Mouse (Mus musculus) heart, embryonic 14.5 days (tissue): ENCODE measurements around the gene Shroom3. TPM values are rescaled to one million over a fixed set of nuclear protein-coding genes. Genes with fewer than 3 reads are reported as not detected.
A peak's percentile ranks its signal among the peaks of the same experiment; 100 is the strongest.
"Not testable (repeated sequence)": the region's sequence is repeated elsewhere in the genome, so short reads cannot be mapped to it uniquely, and the experiment has no call there.

Experiments
- ATAC-seq: fragments of 200-750 bp; cut with Nextera tagmentation; 2 replicates; pipeline ENCODE4 v1.8.0; 2017; ENCODE audit warnings: low read depth, moderate TSS enrichment; ENCODE audit not compliant: insufficient number of reproducible peaks, insufficient read depth, low FRiP score
- H3K27ac ChIP-seq, 2 experiments: fragments of 200-500 bp in 1 of 2; fragments of 300-500 bp in 1 of 2; sonication (generic) in 1 of 2; replicated peaks in 1 of 2; 2 replicates each; pipeline ENCODE4 v1.5.1; 2012 to 2014; ENCODE audit warnings: low read depth in 2 of 2, low read length in 2 of 2, control low read depth in 1 of 2, mild to moderate bottlenecking in 1 of 2, mixed read lengths in 1 of 2; ENCODE audit not compliant: control insufficient read depth in 1 of 2, insufficient read depth in 1 of 2
- H3K27me3 ChIP-seq: fragments of 300-500 bp; sonication (generic); 2 replicates; pipeline ENCODE4 v1.6.1; 2014; ENCODE audit warnings: mild to moderate bottlenecking, low read length, control low read depth; ENCODE audit not compliant: control insufficient read depth, insufficient read depth
- H3K36me3 ChIP-seq: fragments of 300-500 bp; sonication (generic); 2 replicates; pipeline ENCODE4 v1.6.1; 2014; ENCODE audit warnings: mild to moderate bottlenecking, control low read depth, low read length, mixed read lengths; ENCODE audit not compliant: control insufficient read depth, insufficient read depth
- H3K4me1 ChIP-seq, 2 experiments: fragments of 200-500 bp in 1 of 2; fragments of 300-500 bp in 1 of 2; sonication (generic) in 1 of 2; 2 replicates each; pipeline ENCODE4 v1.6.1; 2012 to 2014; ENCODE audit warnings: low read length in 2 of 2, control low read depth in 1 of 2, mixed read lengths in 1 of 2; ENCODE audit not compliant: control insufficient read depth in 2 of 2, insufficient read depth in 2 of 2
- H3K4me2 ChIP-seq: fragments of 300-500 bp; sonication (generic); 2 replicates; pipeline ENCODE4 v1.6.1; 2014; ENCODE audit warnings: mild to moderate bottlenecking, low read length
- H3K4me3 ChIP-seq, 2 experiments: fragments of 200-500 bp in 1 of 2; fragments of 300-500 bp in 1 of 2; sonication (generic) in 1 of 2; 2 replicates each; pipeline ENCODE4 v1.5.1; 2012 to 2014; ENCODE audit warnings: low read length in 2 of 2, mild to moderate bottlenecking in 2 of 2, control low read depth in 1 of 2, low read depth in 1 of 2, moderate library complexity in 1 of 2; ENCODE audit not compliant: control insufficient read depth in 1 of 2, insufficient read depth in 1 of 2
- H3K9ac ChIP-seq: fragments of 300-500 bp; sonication (generic); 2 replicates; pipeline ENCODE4 v1.6.1; 2014; ENCODE audit warnings: mild to moderate bottlenecking, low read length
- H3K9me3 ChIP-seq: fragments of 300-500 bp; sonication (generic); 2 replicates; pipeline ENCODE4 v1.6.1; 2016; ENCODE audit warnings: low read length, control low read depth; ENCODE audit not compliant: control insufficient read depth
- WGBS: fragments of 180-500 bp; shearing (Covaris S2); extraction: QIAGEN DNeasy Blood & Tissue Kit; methylation state at CpG from one replicate; pipeline ENCODE4 v1.1.7; 2014; 5-methylcytosine and 5-hydroxymethylcytosine counted together
- polyA plus RNA-seq: library from polyadenylated mRNA; unstranded; fragments of >200 nt; fragmentation: Nextera tagmentation; extraction: Ambion mirVana; gene quantifications from 2 replicates; pipeline ENCODE4 v1.2.1, GENCODE M21; 2014

The Shroom3 gene
- polyA plus RNA-seq, 1 experiment from 2014 or later: 21.1 TPM

DNA sequence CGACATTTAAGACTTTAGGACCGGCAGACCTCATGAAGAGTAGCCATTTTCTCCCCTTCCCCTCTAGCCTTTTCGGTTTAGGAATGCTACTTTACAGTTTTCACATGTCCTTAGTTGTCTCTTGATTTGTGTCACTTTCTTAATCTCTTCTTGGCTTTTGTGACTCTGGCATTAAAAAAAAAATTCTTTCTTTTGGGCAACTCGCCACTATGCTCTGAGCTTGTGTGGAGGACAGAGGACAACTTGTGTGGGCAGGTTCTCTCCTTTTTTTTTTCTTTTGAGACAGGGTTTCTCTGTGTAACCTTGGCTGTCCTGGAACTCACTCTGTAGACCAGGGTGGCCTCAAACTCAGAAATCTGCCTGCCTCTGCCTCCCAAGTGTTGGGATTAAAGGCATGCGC is 239.7 kb downstream of the Shroom3 start:
- ATAC-seq, H3K9me3 ChIP-seq, H3K9ac ChIP-seq, H3K4me3 ChIP-seq, H3K27me3 ChIP-seq, H3K27ac ChIP-seq, H3K4me2 ChIP-seq: not testable (repeated sequence)
- 92% methylated on average over 5 of the region's 5 CpGs for WGBS
- Histone ChIP-seq H3K4me1 (peaks cover 34 to 48% of the 10 kb centered on the region in 2 experiments), H3K36me3 (peaks cover 48% of the 10 kb centered on the region)

DNA sequence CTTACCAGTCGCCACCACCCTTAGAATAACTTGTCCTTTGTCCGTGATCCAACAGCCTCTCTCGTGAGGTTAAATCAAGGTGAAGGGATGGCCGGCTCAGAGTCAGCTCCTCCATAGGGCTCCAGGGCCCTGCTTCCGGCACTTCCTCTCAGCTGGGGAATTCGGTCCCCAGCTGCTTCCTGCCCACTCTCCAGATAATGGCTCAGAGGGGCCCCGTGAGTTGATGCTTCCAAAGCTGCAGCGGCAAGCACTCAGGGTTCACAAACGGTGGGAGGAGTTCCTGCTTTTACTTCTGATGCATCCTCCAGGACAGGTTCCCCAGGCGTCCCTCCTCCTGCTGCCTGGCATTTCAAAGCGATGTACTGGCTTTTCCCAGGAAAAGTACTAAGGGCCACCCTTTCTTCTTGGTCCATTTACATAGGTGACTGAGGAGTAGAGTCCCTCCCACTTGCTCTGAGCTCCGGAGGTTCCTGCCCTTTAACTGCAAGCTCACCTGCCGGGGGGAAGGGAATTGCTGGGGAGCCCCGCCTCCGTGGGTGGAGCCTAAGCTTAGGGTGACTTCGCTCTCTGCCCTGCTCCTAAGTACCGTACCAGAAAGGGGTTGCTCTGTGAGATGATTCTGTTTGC is 241.7 kb downstream of the Shroom3 start:
- peaks cover 48% of the 10 kb centered on the region for H3K36me3 ChIP-seq

DNA sequence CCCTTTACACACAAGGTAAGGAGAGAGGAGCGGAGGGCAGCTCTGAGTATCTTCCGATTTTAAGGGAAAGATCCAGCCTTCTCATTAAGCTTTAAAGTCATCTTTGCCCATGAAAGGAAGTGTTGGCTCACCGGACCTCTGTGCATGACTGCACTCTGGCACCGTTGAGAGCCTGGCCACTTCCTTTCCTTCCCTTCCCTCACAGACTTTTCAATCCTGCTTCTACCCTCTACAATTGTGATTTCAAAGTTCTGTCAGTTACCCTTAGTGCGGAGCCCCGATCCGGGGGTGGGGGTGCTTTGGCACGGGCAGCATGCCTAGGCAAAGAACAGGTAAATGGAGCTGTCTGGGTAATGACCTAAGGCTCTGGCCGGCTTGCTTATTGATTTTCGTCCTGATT is 244.4 kb downstream of the Shroom3 start:
- WGBS: 64% methylated on average over 10 of the region's 10 CpGs
- no peak overlapping the region for H3K4me3 ChIP-seq
- peak overlapping the region; percentile 65 for H3K9ac ChIP-seq
- H3K27me3 ChIP-seq: no peaks in the 10 kb centered on the region
- H3K36me3 ChIP-seq: peaks cover 37% of the 10 kb centered on the region
- H3K4me1 ChIP-seq: peaks cover 43 to 75% of the 10 kb centered on the region in 2 experiments
- peak overlapping the region; percentile 51 to 83 for H3K27ac ChIP-seq
- H3K4me2 ChIP-seq: peak overlapping the region; percentile 40
- H3K9me3 ChIP-seq: no peaks in the 10 kb centered on the region
- ATAC-seq: no peak

More for the DNA sequence above, 241.7 kb downstream of the Shroom3 start:
- Histone ChIP-seq H3K9me3 (no peaks in the 10 kb centered on the region), H3K27me3 (no peaks in the 10 kb centered on the region), H3K4me2 (peak overlapping the region; percentile 51), H3K4me3 (peak overlapping the region; percentile 18 to 20; a peak in 3 of 4 replicates), H3K27ac (peak overlapping the region; percentile 61 to 84), H3K4me1 (peaks cover 25 to 55% of the 10 kb centered on the region in 2 experiments), H3K9ac (peak overlapping the region; percentile 51)
- ATAC-seq: peak; percentile 61; the same call in 1 of the 2 replicates
- WGBS: 8% methylated on average over 17 of the region's 17 CpGs

DNA sequence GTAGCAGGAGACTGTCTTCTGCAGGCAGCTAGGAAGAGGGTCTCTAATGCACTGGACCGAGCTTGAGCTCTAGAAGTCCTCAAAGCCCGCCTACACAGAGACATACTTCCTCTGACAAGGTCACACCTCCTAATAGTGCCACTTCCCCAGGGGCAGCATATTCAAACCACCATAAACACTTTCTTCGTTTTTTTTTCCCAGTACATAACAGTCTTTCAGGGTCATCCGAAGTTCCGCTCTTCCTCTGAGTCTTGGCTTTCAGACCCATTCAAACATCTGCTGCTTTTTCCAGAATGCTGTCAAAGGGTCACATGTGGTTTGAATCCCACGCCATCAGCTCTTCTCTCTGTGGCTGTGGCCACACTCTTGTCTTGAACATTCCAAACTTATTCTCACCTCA is 247.3 kb downstream of the Shroom3 start:
- WGBS: 66% methylated on average over 6 of the region's 6 CpGs
- peaks cover 42% of the 10 kb centered on the region for H3K36me3 ChIP-seq
- ATAC-seq: no peak
- H3K27ac ChIP-seq: peak overlapping the region in 1 of 2 experiments; percentile 42; a peak in 2 of 4 replicates
- H3K4me2 ChIP-seq: no peak overlapping the region
- no peaks in the 10 kb centered on the region for H3K9me3 ChIP-seq
- H3K4me3 ChIP-seq: no peak overlapping the region
- no peaks in the 10 kb centered on the region for H3K27me3 ChIP-seq
- peaks cover 46 to 86% of the 10 kb centered on the region in 2 experiments for H3K4me1 ChIP-seq
- no peak overlapping the region for H3K9ac ChIP-seq

DNA sequence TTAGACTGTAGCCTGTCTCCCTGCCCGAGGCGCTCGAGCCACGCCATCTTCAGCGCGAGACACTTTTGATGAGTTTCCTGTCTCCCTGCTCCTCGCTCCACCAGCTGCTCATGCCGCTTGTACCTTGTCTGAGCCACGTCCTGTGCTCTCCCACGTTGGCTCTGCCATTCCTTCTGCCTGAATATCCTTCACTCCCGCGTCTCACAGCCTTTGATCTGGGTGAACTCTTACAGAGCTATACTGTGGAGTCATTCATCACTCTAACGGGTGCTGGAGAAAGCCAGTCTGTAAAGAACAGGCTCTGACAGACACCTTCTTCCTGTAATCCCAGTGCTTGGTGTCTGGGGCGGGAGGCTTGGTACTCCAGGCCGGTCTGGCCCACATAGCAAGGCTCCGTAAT is 248.1 kb downstream of the Shroom3 start:
- H3K36me3 ChIP-seq: peaks cover 46% of the 10 kb centered on the region
- H3K4me1 ChIP-seq: peaks cover 46 to 84% of the 10 kb centered on the region in 2 experiments
- WGBS: 52% methylated on average over 16 of the region's 16 CpGs
- no peak for ATAC-seq
- H3K27me3 ChIP-seq: no peaks in the 10 kb centered on the region
- H3K4me3 ChIP-seq: no peak overlapping the region
- peak overlapping the region; percentile 62 to 73 for H3K27ac ChIP-seq
- peak overlapping the region; percentile 48; the same call in 1 of the 2 replicates for H3K9ac ChIP-seq
- no peak overlapping the region for H3K4me2 ChIP-seq
- H3K9me3 ChIP-seq: no peaks in the 10 kb centered on the region

DNA sequence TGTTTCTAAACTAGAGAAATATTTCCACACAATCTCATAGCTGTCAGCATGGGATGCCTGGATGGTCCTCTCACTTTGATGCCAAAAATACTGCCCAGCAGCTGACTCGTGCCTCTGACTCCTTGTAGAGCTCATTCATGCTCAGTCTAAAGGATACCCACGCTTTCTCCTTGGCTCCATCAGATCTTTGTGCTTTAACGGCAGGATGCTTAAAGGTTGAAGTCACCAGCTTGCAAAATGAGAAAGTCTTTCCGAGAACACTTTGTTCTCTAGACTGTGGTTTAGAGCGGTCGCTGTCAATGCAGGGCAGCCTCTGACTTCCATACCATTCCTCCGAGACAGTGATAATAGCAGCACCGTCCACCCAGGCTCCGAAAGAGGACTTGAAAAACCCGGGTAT is 249.8 kb downstream of the Shroom3 start:
- Histone ChIP-seq H3K9me3 (no peaks in the 10 kb centered on the region), H3K27ac (peak overlapping the region; percentile 69 to 73), H3K4me3 (no peak overlapping the region), H3K4me2 (peak overlapping the region; percentile 49), H3K4me1 (peaks cover 39 to 75% of the 10 kb centered on the region in 2 experiments), H3K9ac (peak overlapping the region; percentile 9; the same call in 1 of the 2 replicates), H3K27me3 (no peaks in the 10 kb centered on the region), H3K36me3 (peaks cover 47% of the 10 kb centered on the region)
- WGBS: 15% methylated on average over 10 of the region's 10 CpGs
- no peak for ATAC-seq

DNA sequence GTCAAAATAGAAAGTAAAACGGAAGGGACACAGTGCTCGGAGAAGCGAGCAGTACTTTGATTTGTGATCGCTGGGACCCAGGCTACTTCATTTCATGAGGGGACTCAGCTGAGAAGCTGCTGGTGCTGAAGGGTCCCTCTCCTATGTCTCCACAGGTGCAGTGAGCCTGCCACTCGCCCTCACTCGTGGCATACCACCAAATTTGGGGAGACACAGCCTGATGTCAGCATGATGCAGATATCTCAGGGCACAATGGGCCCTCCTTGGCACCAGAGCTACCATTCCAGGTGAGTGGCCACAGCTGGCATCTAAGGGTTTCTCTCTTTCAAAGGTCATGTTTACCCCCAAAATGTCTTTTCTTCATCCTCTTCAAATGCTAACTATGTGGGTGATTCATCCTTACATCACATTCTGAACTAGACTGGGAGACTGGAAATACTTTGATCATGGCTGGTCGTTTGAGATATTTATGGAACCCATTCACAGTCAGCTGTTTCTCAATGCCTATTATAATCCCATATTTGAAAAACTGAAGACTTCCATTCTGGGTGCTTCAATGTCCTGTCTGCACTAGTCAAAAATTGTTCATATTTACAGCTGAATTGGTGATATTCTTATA is 250.5 kb downstream of the Shroom3 start:
- peaks cover 38 to 68% of the 10 kb centered on the region in 2 experiments for H3K4me1 ChIP-seq
- peak overlapping the region; percentile 22; the same call in 1 of the 2 replicates for H3K9ac ChIP-seq
- H3K4me2 ChIP-seq: peak overlapping the region; percentile 49

More for the DNA sequence above, 250.5 kb downstream of the Shroom3 start:
- no peaks in the 10 kb centered on the region for H3K9me3 ChIP-seq
- H3K27me3 ChIP-seq: no peaks in the 10 kb centered on the region
- no peak overlapping the region for H3K4me3 ChIP-seq
- H3K36me3 ChIP-seq: peaks cover 47% of the 10 kb centered on the region
- 44% methylated on average over 7 of the region's 7 CpGs for WGBS
- peak overlapping the region; percentile 69 to 73 for H3K27ac ChIP-seq
- no peak for ATAC-seq
